Mouse (Mus musculus) olfactory bulb, adult 2 months (tissue): ENCODE results near the gene Olfr823.

Experiments
- CTCF ChIP-seq: fragments of 200-500 bp; IDR thresholded peaks from 2 replicates; pipeline ENCODE4 v1.5.1; 2012; ENCODE audit warnings: low read depth, mild to moderate bottlenecking, low read length, moderate library complexity; ENCODE audit not compliant: insufficient read depth
- POLR2A ChIP-seq: fragments of 200-500 bp; IDR thresholded peaks from 2 replicates; pipeline ENCODE4 v1.6.1; 2012; ENCODE audit warnings: mild to moderate bottlenecking, low read depth, low read length, moderate library complexity; ENCODE audit not compliant: insufficient read depth

- TF ChIP-seq CTCF, result no peak
- TF ChIP-seq POLR2A, result no peak
Observed at GRCm38 (mm10) chr10:130144121-130144520, 28.9 kb upstream of the Olfr823 start.
